Mouse (Mus musculus) hindbrain, embryonic 13.5 days (tissue): ENCODE data around the gene Cnppd1. TPM values are rescaled to one million over a fixed set of nuclear protein-coding genes. Genes with fewer than 3 reads are reported as not detected.

Experiments used
- ATAC-seq: fragments of 200-750 bp; cut with Nextera tagmentation; 2 replicates; pipeline ENCODE4 v1.8.0; 2017; ENCODE audit warnings: moderate TSS enrichment; ENCODE audit not compliant: low FRiP score
- H3K27ac ChIP-seq: fragments of 300-500 bp; sonication (generic); 2 replicates; pipeline ENCODE4 v1.5.1; 2015; ENCODE audit warnings: inconsistent platforms, mild to moderate bottlenecking, moderate library complexity
- H3K27me3 ChIP-seq: fragments of 300-500 bp; sonication (generic); 2 replicates; pipeline ENCODE4 v1.6.1; 2015; ENCODE audit warnings: mild to moderate bottlenecking, inconsistent platforms
- H3K36me3 ChIP-seq: fragments of 300-500 bp; sonication (generic); 2 replicates; pipeline ENCODE4 v1.6.1; 2015; ENCODE audit warnings: mild to moderate bottlenecking, inconsistent platforms
- H3K4me1 ChIP-seq: fragments of 300-500 bp; sonication (generic); replicated peaks from 2 replicates; pipeline ENCODE4 v1.6.1; 2015; ENCODE audit warnings: inconsistent platforms
- H3K4me2 ChIP-seq: fragments of 300-500 bp; sonication (generic); 2 replicates; pipeline ENCODE4 v1.6.1; 2015; ENCODE audit warnings: inconsistent platforms, mild to moderate bottlenecking, moderate library complexity
- H3K4me3 ChIP-seq: fragments of 300-500 bp; sonication (generic); 2 replicates; pipeline ENCODE4 v1.5.1; 2015; ENCODE audit warnings: mild to moderate bottlenecking, inconsistent platforms
- H3K9ac ChIP-seq: fragments of 300-500 bp; sonication (generic); 2 replicates; pipeline ENCODE4 v1.6.1; 2015; ENCODE audit warnings: mild to moderate bottlenecking, inconsistent platforms
- H3K9me3 ChIP-seq: fragments of 300-500 bp; sonication (generic); 2 replicates; pipeline ENCODE4 v1.6.1; 2016; ENCODE audit warnings: inconsistent platforms
- WGBS: fragments of 180-500 bp; shearing (Covaris S2); methylation state at CpG from one replicate; pipeline ENCODE4 v1.1.7; 2015; 5-methylcytosine and 5-hydroxymethylcytosine counted together
- polyA plus RNA-seq: library from polyadenylated mRNA; unstranded; fragments of >200 nt; fragmentation: Nextera tagmentation; extraction: Ambion mirVana; gene quantifications from 2 replicates; pipeline ENCODE4 v1.2.1, GENCODE M21; 2015

Cnppd1 gene
- polyA plus RNA-seq, 1 experiment from 2014 or later = 60.0 TPM

DNA sequence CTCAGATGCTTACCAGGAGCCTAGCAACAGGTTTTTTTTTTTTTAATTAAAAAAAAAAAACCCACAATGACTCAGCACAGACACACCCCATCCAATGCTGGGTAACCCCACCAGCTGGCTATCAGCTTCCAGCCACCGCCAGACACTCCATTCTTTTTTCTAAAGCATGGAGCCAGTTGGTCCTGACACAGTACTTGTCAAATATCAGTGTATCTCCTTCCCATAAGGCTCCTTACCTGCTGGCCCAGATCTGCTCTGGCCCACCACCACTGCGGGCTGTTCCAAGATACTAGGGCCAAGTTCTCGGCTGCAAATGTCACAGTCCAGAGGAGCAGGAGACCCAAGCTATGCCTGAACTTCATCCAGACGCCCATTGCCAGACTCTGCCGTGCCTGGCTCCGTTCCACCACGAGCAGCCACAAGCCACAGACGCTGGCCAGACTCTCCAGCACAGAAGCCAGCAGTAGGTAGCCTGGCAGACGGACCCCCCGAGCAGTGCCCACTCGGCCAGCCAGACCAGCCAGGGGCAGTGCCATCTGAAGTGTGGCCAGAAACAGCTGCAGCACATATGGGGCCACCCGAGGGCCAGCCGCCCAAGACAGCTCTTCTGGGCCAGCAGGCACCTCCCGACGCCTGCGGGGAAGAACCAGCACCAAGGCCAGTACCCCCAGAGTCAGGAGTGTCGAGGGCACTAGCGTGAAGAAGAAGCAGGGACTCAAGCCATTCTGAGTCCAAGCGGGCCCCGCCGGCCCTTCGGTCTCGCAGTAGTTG, 37.0 kb upstream of the Cnppd1 start:
- Histone ChIP-seq H3K4me3 (peak overlapping the region; percentile 59), H3K4me1 (peaks cover 30% of the 10 kb centered on the region), H3K27ac (peak overlapping the region; percentile 81), H3K27me3 (no peaks in the 10 kb centered on the region), H3K36me3 (peaks cover 69% of the 10 kb centered on the region), H3K9ac (peak overlapping the region; percentile 84), H3K9me3 (no peaks in the 10 kb centered on the region), H3K4me2 (peak overlapping the region; percentile 100)
- ATAC-seq = peak; percentile 60
- 10% methylated on average over 23 of the region's 23 CpGs for WGBS

DNA sequence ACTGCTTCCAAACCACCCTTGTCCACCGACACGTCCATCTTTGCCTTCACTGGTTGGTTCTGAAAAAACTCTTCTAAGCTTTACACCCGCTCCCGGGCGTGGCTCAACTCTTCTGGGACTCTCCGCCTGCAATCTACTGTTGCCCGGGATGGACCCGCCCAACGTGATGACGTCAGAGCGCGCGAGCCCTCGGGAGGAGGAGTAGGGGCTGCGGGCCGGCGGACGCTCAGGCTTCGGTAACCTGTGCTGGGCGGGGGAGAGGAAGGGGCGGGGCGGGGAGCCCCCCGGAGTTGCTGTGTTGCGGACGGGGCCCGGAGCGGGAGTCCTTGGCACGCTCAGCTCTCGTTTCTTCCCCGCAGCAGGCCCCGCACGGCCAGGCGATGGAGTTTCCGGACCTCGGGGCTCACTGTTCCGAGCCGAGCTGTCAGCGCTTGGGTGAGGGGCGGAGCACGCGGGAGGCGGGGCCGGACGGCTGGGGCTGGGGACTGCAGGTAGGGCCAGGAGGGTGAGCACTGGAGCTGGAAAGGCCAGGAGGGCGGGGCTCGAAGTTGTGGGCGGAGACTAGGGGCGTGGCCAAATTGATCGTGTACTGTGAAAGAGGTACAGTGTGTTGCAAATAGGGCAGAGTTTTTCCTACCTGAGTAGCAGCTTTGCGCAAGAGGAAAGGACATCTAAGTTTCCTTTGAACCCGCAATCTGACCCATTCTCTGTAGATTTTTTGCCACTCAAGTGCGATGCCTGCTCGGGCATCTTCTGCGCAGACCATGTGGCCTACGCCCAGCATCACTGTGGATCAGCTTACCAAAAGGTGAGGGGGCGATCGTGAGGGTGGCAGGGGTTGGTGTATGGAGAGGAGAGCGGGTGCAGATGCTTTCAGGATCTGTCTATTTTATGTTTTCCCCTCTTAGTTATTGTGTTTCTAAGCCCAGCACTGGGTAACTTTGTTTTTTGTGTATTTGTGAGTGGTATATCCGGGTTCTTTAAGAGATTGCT, 26.3 kb upstream of the Cnppd1 start, which contains the start of gene Zfand2b:
TSS of gene Zfand2b (plus strand) at position 175 of the 993 bp plus-strand sequence.
- H3K27me3 ChIP-seq = no peaks in the 10 kb centered on the region
- peak within 1 kb of the TSS; percentile 75 for H3K4me2 ChIP-seq
- peak; percentile 96 for ATAC-seq
- peak within 1 kb of the TSS; percentile 76 for H3K9ac ChIP-seq
- peaks cover 36% of the 10 kb centered on the region for H3K36me3 ChIP-seq
- H3K9me3 ChIP-seq = no peaks in the 10 kb centered on the region
- H3K27ac ChIP-seq = peak within 1 kb of the TSS; percentile 94
- H3K4me1 ChIP-seq = peaks cover 15% of the 10 kb centered on the region
- H3K4me3 ChIP-seq = peak within 1 kb of the TSS; percentile 72
- under 1% methylated on average over 58 of the region's 59 CpGs for WGBS

DNA sequence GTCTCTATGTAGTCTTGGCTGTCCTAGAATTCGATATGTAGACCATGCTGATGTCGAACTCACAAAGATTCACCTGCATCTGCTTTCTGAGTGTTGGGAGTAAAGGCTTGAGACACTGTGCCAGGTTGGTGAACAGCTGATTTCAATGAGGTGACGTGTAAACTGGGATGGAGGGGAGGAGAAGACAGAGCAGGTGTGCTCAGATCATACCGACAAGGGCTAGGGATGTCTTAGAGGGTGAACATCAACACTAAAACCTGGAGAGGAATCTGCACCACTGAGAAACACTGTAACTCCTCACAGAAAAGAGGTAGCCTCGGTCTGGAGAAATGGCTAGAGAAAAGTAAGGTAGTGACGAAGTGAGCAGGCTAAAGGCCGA, 25.6 kb upstream of the Cnppd1 start:
- no peaks in the 10 kb centered on the region for H3K27me3 ChIP-seq
- H3K36me3 ChIP-seq = peaks cover 30% of the 10 kb centered on the region
- H3K9ac ChIP-seq = peak overlapping the region; percentile 76; the same call in 1 of the 2 replicates
- H3K9me3 ChIP-seq = no peaks in the 10 kb centered on the region
- WGBS = 8% methylated on average over 7 of the region's 7 CpGs
- H3K4me1 ChIP-seq = peaks cover 15% of the 10 kb centered on the region
- H3K4me2 ChIP-seq = peak overlapping the region; percentile 75
- ATAC-seq = peak; percentile 53
- H3K27ac ChIP-seq = peak overlapping the region; percentile 56
- peak overlapping the region; percentile 72 for H3K4me3 ChIP-seq

DNA sequence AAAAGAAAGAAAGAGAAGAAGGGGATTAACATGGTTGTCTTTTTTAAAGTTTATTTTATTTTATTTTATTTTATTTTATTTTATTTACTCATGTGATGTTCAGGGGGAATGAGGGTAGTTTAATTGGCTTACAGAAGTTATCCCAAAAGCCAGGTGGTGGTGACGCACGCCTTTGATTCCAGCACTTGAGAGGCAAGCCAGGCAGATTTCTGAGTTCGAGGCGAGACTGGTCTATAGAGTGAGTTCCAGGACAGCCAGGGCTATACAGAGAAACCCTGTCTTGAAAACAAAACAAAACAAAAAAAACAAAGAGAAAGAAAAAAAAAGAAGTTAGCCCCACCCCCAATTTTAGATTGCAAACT, 17.7 kb upstream of the Cnppd1 start:
- H3K27me3 ChIP-seq = no peaks in the 10 kb centered on the region
- H3K4me1 ChIP-seq = no peaks in the 10 kb centered on the region
- H3K36me3 ChIP-seq = no peaks in the 10 kb centered on the region
- WGBS = 84% methylated on average over 4 of the region's 4 CpGs
- H3K27ac ChIP-seq = no peak overlapping the region
- H3K9ac ChIP-seq = no peak overlapping the region
- no peak overlapping the region for H3K4me3 ChIP-seq
- no peaks in the 10 kb centered on the region for H3K9me3 ChIP-seq
- no peak for ATAC-seq
- H3K4me2 ChIP-seq = no peak overlapping the region

DNA sequence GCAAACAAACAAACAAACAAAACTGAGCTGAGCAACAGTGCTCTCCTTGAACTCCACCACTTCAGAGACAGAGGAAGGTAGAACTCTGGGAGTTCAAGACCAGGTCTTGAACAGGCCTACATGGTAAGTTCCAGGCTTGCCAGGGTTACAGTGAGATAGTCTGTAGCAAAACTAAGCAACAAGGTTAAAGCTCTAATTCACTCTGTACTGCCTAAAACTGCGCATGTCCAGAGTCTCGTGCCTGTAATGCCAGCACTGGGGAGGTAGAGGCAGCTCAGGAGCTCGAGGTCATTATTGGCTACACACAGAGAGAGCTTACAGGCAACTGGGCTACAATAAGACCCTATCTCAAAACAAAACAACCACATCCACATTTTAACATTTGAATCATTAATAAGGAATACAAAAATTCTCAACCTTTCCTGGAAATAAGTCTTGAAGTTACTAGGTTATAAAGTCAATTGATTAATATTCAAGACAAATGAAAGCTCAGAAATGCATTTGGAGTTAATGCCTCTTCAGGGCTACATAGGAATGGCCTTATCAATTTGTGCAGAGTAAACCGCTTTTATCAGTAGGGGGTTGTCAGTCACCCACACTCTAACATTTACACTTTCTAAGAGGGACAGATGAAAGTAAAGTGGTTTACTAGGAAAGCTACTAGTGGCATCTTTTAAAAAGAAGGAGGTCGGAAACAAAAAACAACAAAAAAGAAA, 17.2 kb upstream of the Cnppd1 start:
- Histone ChIP-seq H3K27ac (no peak overlapping the region), H3K9ac (no peak overlapping the region)

DNA sequence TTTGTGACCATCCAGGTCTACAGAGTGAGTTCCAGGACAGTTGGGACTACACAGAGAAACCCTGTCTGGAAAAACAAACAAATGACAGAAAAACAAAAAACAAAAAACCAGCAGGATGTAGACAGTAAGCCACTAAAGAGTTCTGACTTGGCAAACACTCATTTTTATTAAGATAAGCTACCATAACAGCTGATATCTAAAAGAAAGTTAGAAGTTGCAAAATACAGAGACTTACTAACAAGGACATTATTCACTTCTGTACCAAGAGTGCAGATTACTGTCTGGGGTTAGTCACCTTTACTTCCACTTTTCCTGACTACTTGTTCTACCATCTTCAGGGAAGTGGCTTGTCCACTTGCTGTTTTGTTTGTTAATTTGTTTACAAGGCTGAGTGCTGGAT, 16.5 kb upstream of the Cnppd1 start:
- Histone ChIP-seq H3K27ac (no peak overlapping the region), H3K9me3 (no peaks in the 10 kb centered on the region), H3K36me3 (no peaks in the 10 kb centered on the region), H3K4me2 (no peak overlapping the region), H3K4me1 (no peaks in the 10 kb centered on the region), H3K27me3 (no peaks in the 10 kb centered on the region), H3K4me3 (no peak overlapping the region), H3K9ac (no peak overlapping the region)
- ATAC-seq = no peak

More for the DNA sequence above, 17.2 kb upstream of the Cnppd1 start:
- Histone ChIP-seq H3K4me2 (no peak overlapping the region), H3K27me3 (no peaks in the 10 kb centered on the region), H3K9me3 (no peaks in the 10 kb centered on the region), H3K36me3 (no peaks in the 10 kb centered on the region), H3K4me1 (no peaks in the 10 kb centered on the region), H3K4me3 (no peak overlapping the region)
- WGBS = 73% methylated on average over 5 of the region's 5 CpGs
- no peak for ATAC-seq

DNA sequence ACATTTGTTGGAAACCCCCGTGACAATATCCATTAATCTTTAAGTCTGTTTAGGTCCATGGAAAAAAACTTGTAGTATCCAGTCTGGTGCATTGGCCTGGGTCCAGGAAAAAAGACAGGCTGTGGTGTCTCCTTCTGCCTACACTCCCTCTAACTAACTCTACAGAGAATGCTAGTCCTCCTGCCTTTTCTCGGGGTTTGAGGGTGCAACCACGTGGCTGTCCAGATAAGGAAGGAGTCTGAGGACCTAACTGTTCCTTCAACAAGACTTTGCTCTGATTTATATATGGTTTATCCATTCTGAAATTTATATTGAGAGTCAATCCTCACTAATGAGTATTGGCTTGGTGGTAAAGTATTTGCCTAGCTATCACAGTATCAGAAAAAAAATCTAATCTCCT, 13.3 kb upstream of the Cnppd1 start:
- Histone ChIP-seq H3K36me3 (no peaks in the 10 kb centered on the region), H3K27me3 (no peaks in the 10 kb centered on the region), H3K4me1 (no peaks in the 10 kb centered on the region), H3K4me2 (no peak overlapping the region), H3K9ac (no peak overlapping the region), H3K9me3 (no peaks in the 10 kb centered on the region), H3K4me3 (no peak overlapping the region), H3K27ac (no peak overlapping the region)
- WGBS = 71% methylated on average over 3 of the region's 3 CpGs
- no peak for ATAC-seq

DNA sequence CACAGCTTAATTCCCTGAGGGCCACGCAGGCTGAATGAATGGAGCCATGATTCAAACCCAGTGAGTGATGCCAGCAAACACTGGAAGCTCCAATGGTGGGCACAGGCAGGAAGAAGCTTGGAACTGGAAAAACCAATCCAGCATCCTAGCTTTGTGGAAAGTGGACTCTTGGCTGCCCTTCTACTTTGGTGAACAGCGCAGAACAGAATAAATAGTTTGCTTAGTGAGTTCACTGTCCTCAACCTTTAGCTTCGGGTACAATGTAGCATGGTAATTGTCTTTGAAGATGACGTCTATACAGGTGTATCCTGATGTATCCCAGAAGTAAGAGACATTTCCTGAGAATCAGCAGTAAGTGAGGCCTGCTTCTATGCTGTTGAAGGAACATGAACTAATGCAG, 6.2 kb upstream of the Cnppd1 start:
- H3K4me3 ChIP-seq = no peak overlapping the region
- no peak for ATAC-seq
- H3K9me3 ChIP-seq = no peaks in the 10 kb centered on the region
- no peak overlapping the region for H3K4me2 ChIP-seq
- no peak overlapping the region for H3K9ac ChIP-seq
- H3K27me3 ChIP-seq = no peaks in the 10 kb centered on the region
- H3K4me1 ChIP-seq = peaks cover 14% of the 10 kb centered on the region
- no peak overlapping the region for H3K27ac ChIP-seq
- peaks cover 54% of the 10 kb centered on the region for H3K36me3 ChIP-seq
- 95% methylated on average over 4 of the region's 4 CpGs for WGBS

DNA sequence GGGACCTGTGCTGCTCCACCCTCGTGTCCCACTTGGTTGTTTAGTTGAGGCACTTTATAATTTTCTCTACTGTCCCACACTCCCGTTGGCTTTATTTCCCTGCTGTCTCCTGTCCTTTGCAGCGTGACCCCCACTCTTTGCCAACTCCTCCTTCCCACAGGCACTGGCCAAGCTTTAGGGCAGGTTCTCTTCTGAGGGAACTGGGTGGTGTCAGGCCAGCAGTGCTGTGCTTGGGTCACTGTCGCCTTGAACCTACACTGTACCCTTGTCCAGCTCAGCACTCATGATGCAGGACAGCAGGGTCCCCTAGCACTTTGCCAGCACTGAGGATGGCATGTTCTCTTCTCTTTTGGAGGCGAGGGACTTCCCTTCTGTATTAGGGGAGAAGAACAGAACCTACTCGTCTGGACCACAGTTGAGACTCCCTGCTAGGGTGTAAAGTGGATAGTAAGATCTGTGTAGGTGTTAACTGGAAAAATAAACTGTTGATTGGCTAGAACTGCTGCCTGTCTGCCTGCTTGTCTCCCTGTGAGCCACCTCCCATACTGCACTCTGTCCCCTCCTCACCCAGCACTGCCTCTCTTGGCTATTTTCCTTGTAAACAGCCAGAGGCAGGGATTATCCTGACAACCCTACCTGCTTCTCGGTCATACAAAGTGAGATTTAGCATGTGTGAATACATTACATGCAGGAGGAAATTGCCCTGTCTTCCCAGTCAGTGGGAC, 5.1 kb upstream of the Cnppd1 start:
- H3K4me3 ChIP-seq = no peak overlapping the region
- no peak overlapping the region for H3K9ac ChIP-seq
- 88% methylated on average over 7 of the region's 7 CpGs for WGBS
- no peaks in the 10 kb centered on the region for H3K27me3 ChIP-seq
- peaks cover 54% of the 10 kb centered on the region for H3K36me3 ChIP-seq
- peaks cover 19% of the 10 kb centered on the region for H3K4me1 ChIP-seq
- no peak overlapping the region for H3K27ac ChIP-seq
- ATAC-seq = no peak
- no peak overlapping the region for H3K4me2 ChIP-seq
- no peaks in the 10 kb centered on the region for H3K9me3 ChIP-seq

DNA sequence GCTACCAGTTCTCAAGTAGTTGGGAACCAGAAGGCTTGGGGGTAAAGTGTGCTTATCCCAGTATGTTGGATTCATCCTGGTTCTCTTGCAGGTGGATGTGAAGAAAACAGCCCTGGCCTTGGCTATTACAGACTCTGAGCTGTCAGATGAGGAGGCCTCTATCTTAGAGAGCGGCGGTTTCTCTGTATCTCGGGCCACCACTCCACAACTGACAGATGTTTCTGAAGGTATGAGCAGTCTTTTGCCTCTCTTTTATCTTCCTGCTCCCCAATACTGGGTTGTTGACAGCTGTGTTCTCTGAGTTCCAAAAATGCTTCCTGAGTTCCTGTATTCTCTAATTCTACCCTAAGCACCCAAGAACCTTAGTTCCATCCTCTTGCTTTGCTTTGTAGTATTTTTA, 3.1 kb upstream of the Cnppd1 start:
- H3K36me3 ChIP-seq = peaks cover 54% of the 10 kb centered on the region

DNA sequence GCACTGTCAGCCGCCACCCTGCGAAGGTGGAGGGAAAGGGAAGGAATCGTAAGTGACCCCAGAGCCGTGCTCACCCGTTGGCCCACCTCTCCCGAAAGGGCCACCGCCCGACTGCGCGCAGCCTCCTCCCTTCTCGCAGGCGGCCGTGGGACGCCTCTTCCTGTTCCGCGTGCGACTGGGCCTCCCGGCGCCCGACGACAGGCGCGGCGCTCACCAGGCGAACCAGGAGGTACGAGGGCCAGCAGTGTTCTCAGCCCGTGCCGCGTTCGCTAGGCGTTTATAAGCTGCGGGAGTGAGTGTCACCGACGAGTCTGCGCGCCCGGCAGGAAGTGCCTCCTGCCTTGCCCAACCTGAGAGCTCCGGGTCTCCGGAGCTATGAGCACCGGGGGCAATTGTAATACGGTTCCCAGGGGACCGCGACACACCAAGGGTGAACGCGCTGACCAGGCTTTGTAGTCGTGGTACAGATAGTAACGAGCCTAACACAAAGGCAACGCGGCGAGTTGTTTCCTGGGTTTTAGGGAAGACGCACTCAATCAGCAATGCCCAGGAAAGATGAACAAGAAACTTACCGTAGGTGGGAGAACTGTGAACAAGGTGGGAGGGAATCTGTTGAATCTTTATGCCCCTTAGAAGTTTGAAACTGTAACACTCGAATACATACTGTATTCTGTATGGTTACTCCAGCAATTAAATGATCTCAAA, 873 bp downstream of the Cnppd1 start:
- no peaks in the 10 kb centered on the region for H3K27me3 ChIP-seq
- peak overlapping the region; percentile 87 for H3K4me2 ChIP-seq
- WGBS = under 1% methylated on average over 53 of the region's 53 CpGs
- H3K9me3 ChIP-seq = no peaks in the 10 kb centered on the region
- H3K4me1 ChIP-seq = peaks cover 51% of the 10 kb centered on the region
- 0 out of 2 replicates have a peak, but pooled peaks have one; percentile 14 for ATAC-seq
- H3K27ac ChIP-seq = peak overlapping the region; percentile 98
- H3K4me3 ChIP-seq = peak overlapping the region; percentile 70
- H3K9ac ChIP-seq = peak overlapping the region; percentile 91
- peaks cover 56% of the 10 kb centered on the region for H3K36me3 ChIP-seq

More for the DNA sequence above, 3.1 kb upstream of the Cnppd1 start:
- no peak for ATAC-seq
- H3K27ac ChIP-seq = no peak overlapping the region
- WGBS = 87% methylated on average over 3 of the region's 3 CpGs
- H3K4me1 ChIP-seq = peaks cover 35% of the 10 kb centered on the region
- H3K4me3 ChIP-seq = no peak overlapping the region
- no peaks in the 10 kb centered on the region for H3K27me3 ChIP-seq
- H3K9ac ChIP-seq = no peak overlapping the region
- H3K9me3 ChIP-seq = no peaks in the 10 kb centered on the region
- no peak overlapping the region for H3K4me2 ChIP-seq
